Mouse (Mus musculus) erythroblast, embryonic 14.5 days (primary cell): ENCODE measurements around the gene Nlk. TPM values are rescaled to one million over a fixed set of nuclear protein-coding genes. Genes with fewer than 3 reads are reported as not detected.

ENCODE experiments used
- H3K27me3 ChIP-seq: 2 replicates; pipeline ENCODE4 v1.6.1; 2012; ENCODE audit warnings: inconsistent platforms; ENCODE audit not compliant: control insufficient read depth
- H3K36me3 ChIP-seq: 2 replicates; pipeline ENCODE4 v1.6.1; 2012; ENCODE audit warnings: mild to moderate bottlenecking, inconsistent platforms; ENCODE audit not compliant: control insufficient read depth
- H3K4me1 ChIP-seq: 2 replicates; pipeline ENCODE4 v1.6.1; 2012; ENCODE audit warnings: inconsistent platforms; ENCODE audit not compliant: control insufficient read depth
- H3K4me3 ChIP-seq: replicated peaks from 2 replicates; pipeline ENCODE3; 2012; ENCODE audit warnings: moderate library complexity, mild to moderate bottlenecking, inconsistent platforms
- H3K9me3 ChIP-seq: 2 replicates; pipeline ENCODE4 v1.6.1; 2012; ENCODE audit warnings: low read length, inconsistent platforms, mixed read lengths; ENCODE audit not compliant: control insufficient read depth
- GATA1 ChIP-seq: IDR thresholded peaks from 2 replicates; pipeline ENCODE4 v1.6.1; 2012; ENCODE audit warnings: low read length, inconsistent platforms, mixed read lengths
- TAL1 ChIP-seq: IDR thresholded peaks from 3 replicates; pipeline ENCODE4 v1.6.1; 2012; ENCODE audit warnings: low read length, inconsistent platforms, mixed read lengths
- polyA plus RNA-seq: library from polyadenylated mRNA; stranded (reverse); fragments of >175 nt; gene quantifications from 2 replicates; pipeline ENCODE4 v1.2.3, GENCODE M21; 2012

Gene Nlk
- polyA plus RNA-seq, 1 experiment = 0.15 TPM

GRCm38 (mm10) chr11:78609657-78610056 lies 87.5 kb downstream of the Nlk start:
- Histone ChIP-seq H3K9me3 (no peaks in the 10 kb centered on the region), H3K4me1 (no peaks in the 10 kb centered on the region), H3K4me3 (no peak overlapping the region), H3K36me3 (no peaks in the 10 kb centered on the region), H3K27me3 (no peaks in the 10 kb centered on the region)
- TF ChIP-seq GATA1 = no peak
- TF ChIP-seq TAL1 = no peak

GRCm38 (mm10) chr11:78604826-78605225 lies 92.3 kb downstream of the Nlk start:
- no peaks in the 10 kb centered on the region for H3K9me3 ChIP-seq
- TF ChIP-seq TAL1 (no peak), GATA1 (no peak)
- no peaks in the 10 kb centered on the region for H3K4me1 ChIP-seq
- H3K4me3 ChIP-seq = no peak overlapping the region
- H3K27me3 ChIP-seq = no peaks in the 10 kb centered on the region
- H3K36me3 ChIP-seq = no peaks in the 10 kb centered on the region

- TF ChIP-seq TAL1 (no peak), GATA1 (no peak)
Measured at GRCm38 (mm10) chr11:78602781-78603180, 94.4 kb downstream of the Nlk start.

GRCm38 (mm10) chr11:78600926-78601590 lies 96.1 kb downstream of the Nlk start:
- TF ChIP-seq TAL1 = no peak
- Histone ChIP-seq H3K36me3 (no peaks in the 10 kb centered on the region), H3K4me1 (no peaks in the 10 kb centered on the region), H3K27me3 (no peaks in the 10 kb centered on the region), H3K9me3 (no peaks in the 10 kb centered on the region), H3K4me3 (no peak overlapping the region)

More at GRCm38 (mm10) chr11:78602781-78603180, 94.4 kb downstream of the Nlk start:
- Histone ChIP-seq H3K9me3 (no peaks in the 10 kb centered on the region), H3K36me3 (no peaks in the 10 kb centered on the region), H3K27me3 (no peaks in the 10 kb centered on the region), H3K4me1 (no peaks in the 10 kb centered on the region), H3K4me3 (no peak overlapping the region)

GRCm38 (mm10) chr11:78600496-78600895 lies 96.7 kb downstream of the Nlk start:
- Histone ChIP-seq H3K36me3 (no peaks in the 10 kb centered on the region), H3K4me3 (no peak overlapping the region)
- no peak for TF ChIP-seq GATA1
- no peak for TF ChIP-seq TAL1

GRCm38 (mm10) chr11:78600051-78600450 lies 97.1 kb downstream of the Nlk start:
- Histone ChIP-seq H3K27me3 (no peaks in the 10 kb centered on the region), H3K4me1 (peaks cover 4% of the 10 kb centered on the region), H3K4me3 (no peak overlapping the region), H3K36me3 (no peaks in the 10 kb centered on the region), H3K9me3 (no peaks in the 10 kb centered on the region)
- no peak for TF ChIP-seq GATA1
- no peak for TF ChIP-seq TAL1

More at GRCm38 (mm10) chr11:78600496-78600895, 96.7 kb downstream of the Nlk start:
- Histone ChIP-seq H3K4me1 (peaks cover 3% of the 10 kb centered on the region), H3K27me3 (no peaks in the 10 kb centered on the region), H3K9me3 (no peaks in the 10 kb centered on the region)

- no peaks in the 10 kb centered on the region for H3K9me3 ChIP-seq
- TF ChIP-seq TAL1 (no peak), GATA1 (no peak)
- H3K27me3 ChIP-seq = no peaks in the 10 kb centered on the region
- H3K36me3 ChIP-seq = no peaks in the 10 kb centered on the region
- H3K4me1 ChIP-seq = peaks cover 9% of the 10 kb centered on the region
- H3K4me3 ChIP-seq = no peak overlapping the region
Measured at GRCm38 (mm10) chr11:78598763-78599415, 98.3 kb downstream of the Nlk start.

- TF ChIP-seq GATA1 (no peak), TAL1 (no peak)
- H3K4me1 ChIP-seq = peaks cover 9% of the 10 kb centered on the region
- no peak overlapping the region for H3K4me3 ChIP-seq
- H3K27me3 ChIP-seq = no peaks in the 10 kb centered on the region
- no peaks in the 10 kb centered on the region for H3K36me3 ChIP-seq
- no peaks in the 10 kb centered on the region for H3K9me3 ChIP-seq
Measured at GRCm38 (mm10) chr11:78596750-78597149, 100.4 kb downstream of the Nlk start.

- no peaks in the 10 kb centered on the region for H3K36me3 ChIP-seq
- H3K4me3 ChIP-seq = no peak overlapping the region
- H3K4me1 ChIP-seq = peaks cover 9% of the 10 kb centered on the region
- H3K9me3 ChIP-seq = no peaks in the 10 kb centered on the region
- H3K27me3 ChIP-seq = no peaks in the 10 kb centered on the region
- no peak for TF ChIP-seq TAL1
Measured at GRCm38 (mm10) chr11:78595773-78596172, 101.4 kb downstream of the Nlk start.
